Mouse (Mus musculus) G1E (cell line): ENCODE measurements around the gene Miga2.

ENCODE experiments used
- CTCF ChIP-seq: IDR thresholded peaks from 2 replicates; pipeline ENCODE4 v1.5.1; 2012; ENCODE audit warnings: low read depth, low read length, inconsistent platforms, mixed read lengths
- GATA1 ChIP-seq: IDR thresholded peaks from 2 replicates; pipeline ENCODE4 v1.6.1; 2012; ENCODE audit warnings: borderline replicate concordance, low read length, inconsistent platforms, mixed read lengths
- POLR2AphosphoS5 ChIP-seq: IDR thresholded peaks from 2 replicates; pipeline ENCODE4 v1.6.1; 2012; ENCODE audit warnings: low read depth, low read length, inconsistent platforms; ENCODE audit not compliant: insufficient replicate concordance
- TAL1 ChIP-seq: conservative IDR thresholded peaks from 2 replicates; pipeline ENCODE4 v1.6.1; 2012; ENCODE audit warnings: low read depth, low read length, inconsistent platforms, mixed read lengths

- TF ChIP-seq GATA1, result no peak
- no peak for TF ChIP-seq CTCF
- no peak for TF ChIP-seq POLR2AphosphoS5
- no peak for TF ChIP-seq TAL1
Observed at GRCm38 (mm10) chr2:30342061-30342460, 22.0 kb upstream of the Miga2 start.
